Mouse (Mus musculus) ovary, postnatal 14 days (tissue): ENCODE measurements around the gene Wdr43.
"Not testable (repeated sequence)": the region's sequence is repeated elsewhere in the genome, so short reads cannot be mapped to it uniquely, and the experiment has no call there.

ENCODE experiments used
- DNase-seq: peaks from one replicate; pipeline ENCODE4 v3.0.0; 2022; ENCODE audit warnings: low spot score

The Wdr43 gene

GRCm38 (mm10) chr17:71615638-71616318 lies at the start of gene Wdr43:
Gene Wdr43, plus strand, starts transcription at chr17:71615895.
- DNase-seq = peak; percentile 91

GRCm38 (mm10) chr17:71579176-71579705 lies 36.5 kb upstream of the Wdr43 start:
- no peak for DNase-seq

GRCm38 (mm10) chr17:71597881-71598658 lies 17.6 kb upstream of the Wdr43 start:
- no peak for DNase-seq

DNA sequence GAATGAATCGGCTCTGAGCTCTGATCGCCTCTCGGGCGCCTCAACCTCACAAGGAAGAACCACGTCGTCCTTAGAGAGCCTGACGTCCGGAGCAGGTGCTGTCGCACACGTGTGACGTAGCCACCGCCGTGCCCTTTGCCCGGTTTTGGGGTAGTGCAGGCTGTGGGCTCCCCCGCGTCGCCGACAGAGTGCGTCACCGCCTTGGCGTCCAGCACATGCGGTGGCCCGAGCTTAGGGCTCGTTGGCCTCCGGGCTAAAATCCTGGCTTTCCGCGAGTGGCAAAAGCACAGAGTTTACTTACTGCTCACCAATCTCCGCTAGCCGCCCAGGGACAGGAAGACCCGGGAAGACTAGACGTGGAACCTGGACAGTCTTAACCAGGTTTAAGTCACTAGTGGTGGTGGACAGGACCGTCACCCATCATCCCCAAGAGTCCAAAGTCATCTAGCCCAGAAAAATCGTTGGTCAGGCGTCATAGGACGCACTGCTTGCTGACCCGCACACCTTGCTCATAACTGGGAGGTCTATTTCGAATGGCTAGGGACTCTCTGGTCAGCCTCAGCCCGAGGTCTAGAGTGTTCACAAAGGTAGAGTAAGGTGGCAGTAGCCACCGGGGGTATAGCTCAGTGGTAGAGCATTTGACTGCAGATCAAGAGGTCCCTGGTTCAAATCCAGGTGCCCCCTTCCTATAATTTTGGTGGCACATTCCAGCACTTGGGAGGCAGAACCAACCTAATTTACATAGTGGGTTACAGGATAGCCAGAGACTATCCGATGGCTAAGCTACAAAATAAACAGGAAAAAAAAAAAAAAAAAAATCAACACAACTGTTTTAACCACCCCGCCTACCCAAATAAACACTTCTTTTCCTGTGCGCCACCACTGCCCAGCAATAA lies 16.8 kb upstream of the Wdr43 start:
- peak; percentile 63 for DNase-seq

GRCm38 (mm10) chr17:71616319-71617032 lies 781 bp downstream of the Wdr43 start:
- DNase-seq = no peak

DNA sequence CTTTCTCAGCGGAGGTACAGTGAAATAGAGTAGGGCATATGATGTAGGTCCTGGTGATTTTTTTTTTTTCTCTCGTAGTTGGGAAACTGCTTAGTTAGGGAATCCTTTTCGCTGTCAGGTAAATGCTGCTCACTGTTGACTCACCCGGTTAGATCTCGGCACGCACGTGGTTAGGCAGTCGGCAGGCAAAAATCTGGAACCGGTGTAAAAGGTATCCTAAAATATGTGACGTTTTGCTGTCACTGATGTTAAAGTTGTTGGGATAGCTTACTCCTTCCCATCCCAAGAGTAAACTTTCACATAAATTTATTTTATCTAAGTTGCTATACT lies 1.3 kb downstream of the Wdr43 start:
- DNase-seq = no peak

DNA sequence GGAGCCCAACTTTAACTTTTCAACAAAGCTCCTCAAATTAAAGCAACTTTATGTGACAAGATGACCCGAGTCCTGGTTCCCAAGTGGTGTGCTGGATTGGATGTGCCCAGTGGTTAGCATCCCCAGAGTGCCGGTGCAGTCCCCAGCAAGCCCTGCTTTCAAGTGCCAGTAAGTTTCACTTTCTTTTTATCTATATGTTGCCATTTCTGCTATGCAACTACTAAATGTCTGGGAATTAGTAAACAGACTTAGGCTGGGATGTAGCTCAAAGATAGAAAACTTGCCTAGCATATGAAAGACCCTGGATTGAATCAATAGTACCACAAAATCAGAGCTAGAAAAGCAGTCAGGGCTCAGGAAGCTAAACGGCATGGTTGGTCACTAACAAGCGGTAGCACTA lies 2.3 kb downstream of the Wdr43 start:
- DNase-seq = no peak

GRCm38 (mm10) chr17:71631806-71632205 lies 16.1 kb downstream of the Wdr43 start:
- no peak for DNase-seq

DNA sequence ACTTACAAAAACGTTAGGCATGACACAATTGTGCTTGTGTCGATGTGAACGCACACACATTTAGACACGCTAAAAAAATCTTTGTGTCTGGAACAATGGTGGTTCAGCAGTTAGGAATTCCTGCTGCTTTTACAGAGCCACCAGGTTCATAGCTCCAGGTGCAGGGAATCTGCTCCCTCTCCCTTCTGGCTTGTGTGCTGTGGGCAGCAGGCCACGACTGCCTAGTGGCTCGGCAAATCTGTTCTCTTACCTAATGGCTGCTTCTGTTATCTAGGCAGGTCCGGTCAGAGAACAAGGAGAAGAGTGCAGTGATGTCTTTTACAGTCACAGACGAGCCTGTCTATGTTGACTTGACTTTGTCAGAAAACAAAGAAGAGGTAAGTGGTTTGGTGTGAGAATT lies 17.7 kb downstream of the Wdr43 start:
- no peak for DNase-seq

DNA sequence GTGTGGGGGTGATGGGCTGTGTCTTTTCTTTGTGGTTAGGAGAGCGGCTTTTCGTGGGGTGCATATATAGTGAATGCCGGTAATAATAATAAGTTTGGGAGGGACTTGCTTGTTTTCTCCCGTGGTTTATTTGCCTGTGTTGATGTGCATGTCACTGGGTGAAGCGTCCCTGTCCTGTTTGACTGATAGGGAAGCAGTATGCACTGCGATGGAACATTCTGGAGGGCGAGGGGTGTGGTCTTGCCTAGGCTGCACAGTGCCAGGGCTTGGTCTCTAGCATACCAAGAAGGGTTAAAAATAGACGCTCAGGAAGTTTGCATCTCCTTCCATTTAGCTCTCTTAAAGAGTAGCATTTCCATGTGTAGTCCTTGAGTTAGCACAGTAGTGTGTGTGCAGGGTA lies 21.1 kb downstream of the Wdr43 start:
- DNase-seq = no peak

DNA sequence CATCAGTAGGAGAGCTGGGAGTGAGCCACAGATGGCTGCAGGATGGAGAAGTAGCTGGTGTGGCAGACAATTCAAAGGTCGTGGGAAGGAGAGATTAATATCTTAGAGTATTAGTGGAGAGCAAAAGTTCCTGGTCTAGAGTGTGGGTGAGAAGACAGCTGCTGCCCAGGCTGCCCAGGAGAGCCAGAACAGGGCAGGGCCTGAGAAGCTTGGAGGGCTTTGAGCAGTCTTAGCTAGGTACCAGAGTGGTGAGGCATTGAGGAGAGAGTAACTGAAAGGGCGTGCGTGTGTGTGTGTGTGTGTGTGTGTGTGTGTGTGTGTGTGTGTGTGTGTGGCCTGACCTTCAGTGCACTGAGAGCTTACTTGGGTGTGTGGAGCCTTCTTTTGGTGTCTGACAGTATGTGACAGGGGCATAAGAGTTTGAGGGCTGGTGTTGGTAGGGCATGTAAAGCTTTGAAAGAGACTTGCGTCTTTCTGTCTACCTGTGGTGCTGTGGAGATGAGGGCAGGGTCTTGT lies 22.1 kb downstream of the Wdr43 start:
- no peak for DNase-seq

- DNase-seq = not testable (repeated sequence)
Observed at GRCm38 (mm10) chr17:71639056-71639455, 23.4 kb downstream of the Wdr43 start.

GRCm38 (mm10) chr17:71640421-71641085 lies 24.9 kb downstream of the Wdr43 start:
- DNase-seq = no peak

DNA sequence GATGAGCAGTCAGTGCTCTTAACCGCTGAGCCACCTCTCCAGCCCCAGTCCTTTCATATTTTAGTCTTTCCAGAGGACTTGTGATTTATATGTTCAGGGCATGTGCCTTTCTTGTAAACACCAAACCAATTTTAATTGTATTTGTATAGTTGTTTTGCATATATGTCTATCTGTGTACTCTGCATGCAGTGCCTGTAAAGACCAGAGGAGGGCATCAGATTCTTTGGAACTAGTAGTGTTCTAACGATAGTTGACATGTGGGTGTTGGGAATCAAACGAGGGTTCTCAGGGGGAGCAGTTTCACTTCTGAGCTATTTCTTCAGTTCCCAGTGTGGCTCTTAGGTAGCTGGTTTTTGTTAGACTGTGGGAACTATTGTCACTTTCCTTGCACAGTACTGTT lies 26.5 kb downstream of the Wdr43 start:
- no peak for DNase-seq

DNA sequence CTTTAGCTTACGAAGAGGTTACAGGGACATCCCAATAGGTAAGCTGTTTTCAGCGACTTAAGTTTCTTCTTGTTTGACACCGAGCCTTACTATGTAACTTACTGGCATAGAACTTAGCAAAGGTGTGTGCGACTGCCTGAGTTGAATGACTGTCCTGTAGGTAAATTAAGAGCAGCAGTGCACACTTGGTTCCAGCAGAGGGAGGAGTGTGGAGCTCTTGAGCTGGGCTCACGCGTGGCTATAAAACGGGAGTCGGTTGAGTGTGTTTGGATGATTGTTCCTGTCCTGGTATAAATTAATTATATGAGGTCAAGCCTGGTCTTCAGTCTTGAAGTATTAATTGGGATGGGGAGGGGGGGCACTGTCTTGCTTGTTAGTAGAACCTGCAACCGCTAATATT lies 34.3 kb downstream of the Wdr43 start:
- DNase-seq = no peak

GRCm38 (mm10) chr17:71652495-71652894 lies 36.8 kb downstream of the Wdr43 start:
- no peak for DNase-seq

DNA sequence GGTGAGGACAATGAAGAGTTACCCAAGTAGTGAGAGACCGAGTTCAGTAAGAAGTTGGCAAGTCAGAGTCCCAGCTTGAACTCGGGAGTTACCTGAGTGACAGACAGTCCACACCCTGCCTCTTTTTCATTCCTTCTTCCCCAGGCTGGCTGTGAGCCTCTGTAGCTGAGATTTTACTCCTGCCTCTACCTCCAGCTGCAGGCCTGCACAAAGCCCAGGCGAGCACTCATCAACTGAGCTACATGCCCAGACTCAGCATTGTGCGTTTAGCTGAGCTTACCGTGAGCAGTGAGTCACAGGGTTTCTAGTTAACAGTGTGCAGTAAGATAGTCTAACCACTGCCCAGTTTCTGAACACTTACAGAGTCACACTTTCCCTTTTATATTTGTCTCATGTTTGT lies 37.2 kb downstream of the Wdr43 start:
- no peak for DNase-seq

DNA sequence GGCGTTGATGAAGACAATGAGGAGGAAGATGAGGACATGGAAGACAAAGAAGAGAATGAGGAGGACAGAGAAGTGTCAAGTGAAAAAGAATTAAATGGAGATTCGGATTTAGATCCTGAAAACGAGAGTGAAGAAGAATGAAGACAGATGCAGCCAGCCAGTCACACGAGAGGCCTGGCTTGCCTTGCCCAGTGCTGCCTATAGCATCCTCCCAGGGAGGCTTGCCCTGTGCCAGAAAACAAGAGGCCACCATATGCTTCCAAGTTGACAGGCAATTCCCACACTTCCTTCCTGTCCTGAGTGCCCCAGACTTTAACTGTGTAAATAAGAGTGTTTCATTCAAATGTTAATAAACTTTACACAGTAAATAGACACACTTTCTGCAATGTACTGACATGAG lies 41.8 kb downstream of the Wdr43 start:
- no peak for DNase-seq

- no peak for DNase-seq
Observed at GRCm38 (mm10) chr17:71658666-71659065, 43.0 kb downstream of the Wdr43 start.

GRCm38 (mm10) chr17:71660390-71660789 lies 44.7 kb downstream of the Wdr43 start:
- DNase-seq = no peak

DNA sequence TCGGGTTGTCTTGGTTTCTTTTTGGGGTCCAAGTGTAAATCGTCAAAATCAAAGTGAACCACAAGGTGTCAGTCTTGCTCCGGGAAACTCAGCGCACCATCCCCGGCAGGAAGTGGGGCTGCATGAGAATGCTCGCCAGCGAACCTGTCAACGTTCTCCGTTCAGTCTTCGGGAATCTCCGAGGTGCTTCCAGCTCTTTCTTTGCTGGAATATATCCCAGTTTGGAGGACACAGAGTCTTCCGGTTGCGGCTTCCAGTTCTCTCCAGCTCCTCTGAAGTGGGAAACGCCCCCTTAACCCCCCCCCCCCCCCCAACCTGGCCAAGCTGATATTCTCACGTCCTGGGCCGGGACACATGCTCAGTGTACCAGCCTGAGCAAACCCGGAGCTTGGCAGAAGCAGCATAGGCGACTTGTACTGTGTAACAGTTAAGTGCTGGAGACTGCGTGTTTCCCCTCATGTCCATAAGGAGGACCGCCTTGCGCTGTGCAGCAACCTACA lies 47.1 kb downstream of the Wdr43 start:
- DNase-seq = peak; percentile 72
